Mouse (Mus musculus): ENCODE data around the gene Ubc.
A peak's percentile ranks its signal among the peaks of the same experiment; 100 is the strongest.

Gene Ubc

DNA sequence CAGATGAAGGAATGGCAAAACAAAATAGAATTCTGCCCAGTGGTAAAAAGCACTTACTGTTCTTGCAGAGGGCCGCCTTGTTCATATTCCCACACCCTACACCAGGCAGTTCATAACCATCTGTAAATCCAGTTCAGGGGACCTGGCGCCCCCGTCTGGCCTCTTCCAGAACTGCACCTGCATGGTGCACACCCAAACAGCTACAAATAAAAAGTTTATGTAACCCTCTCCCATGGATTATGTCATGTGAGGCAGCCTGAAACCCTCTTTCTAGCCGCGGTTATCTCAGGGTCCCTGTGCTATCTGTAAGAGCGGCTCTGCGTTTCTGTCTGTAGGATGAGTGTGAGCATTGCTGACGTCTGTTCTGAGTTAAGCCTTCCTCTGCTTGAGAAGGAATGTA, 41.5 kb downstream of the Ubc start:
- peak; percentile 86 for DNase-seq (ENCODE audit: low spot score)

GRCm38 (mm10) chr5:125348067-125348466, 41.9 kb downstream of the Ubc start:
- DNase-seq (ENCODE audit: low spot score) = no peak

DNA sequence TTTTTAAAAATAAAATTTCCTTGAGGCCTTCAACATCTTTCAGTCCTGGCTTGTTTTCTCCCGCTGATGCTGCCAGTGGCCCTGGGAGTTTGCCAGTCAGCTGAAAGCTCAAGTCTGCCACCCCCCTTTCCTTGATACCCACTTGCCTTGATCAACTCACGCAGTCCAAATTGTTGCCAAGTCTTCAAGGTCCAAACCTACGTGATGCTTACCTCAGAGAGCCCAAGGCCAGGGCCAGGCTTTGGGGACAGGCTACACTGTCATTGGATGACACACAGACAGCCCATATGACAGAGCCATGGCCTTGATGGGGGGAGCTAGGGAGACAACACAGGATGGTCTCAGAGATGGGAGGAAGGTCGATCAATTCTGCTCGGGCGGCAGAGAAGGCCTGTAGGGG, 45.7 kb downstream of the Ubc start:
- no peak for DNase-seq (ENCODE audit: low spot score)

DNA sequence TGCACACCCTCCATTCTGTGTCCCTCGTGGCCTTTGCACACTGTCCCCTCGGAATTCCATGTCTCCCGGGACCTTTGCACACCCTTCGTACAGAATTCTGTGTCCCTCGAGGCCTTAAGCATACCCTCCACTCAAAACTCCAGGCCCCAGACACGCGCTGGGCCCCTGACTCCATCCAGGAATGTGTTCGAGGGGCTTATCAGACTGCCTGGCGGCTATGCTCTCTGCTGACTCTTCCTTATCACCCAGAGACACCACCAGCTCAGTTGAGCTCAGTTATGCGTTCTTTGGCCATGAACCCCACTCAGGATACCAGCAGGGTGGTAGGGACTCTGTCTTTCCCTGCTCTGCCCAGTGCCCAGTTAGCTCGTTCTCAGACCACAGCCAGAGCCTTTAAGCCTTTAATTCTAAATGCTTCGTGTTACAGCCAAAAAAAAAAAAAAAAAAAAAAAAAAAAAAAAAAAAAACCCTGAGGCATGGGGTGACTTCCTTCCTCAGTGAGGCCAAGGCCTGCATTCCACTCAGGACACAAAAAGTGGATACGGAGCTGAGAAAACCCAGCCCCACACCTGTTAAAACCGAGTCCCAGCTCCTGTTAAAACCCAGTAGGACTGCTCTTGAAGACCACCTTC, 48.4 kb downstream of the Ubc start:
- no peak for DNase-seq (ENCODE audit: low spot score)

DNA sequence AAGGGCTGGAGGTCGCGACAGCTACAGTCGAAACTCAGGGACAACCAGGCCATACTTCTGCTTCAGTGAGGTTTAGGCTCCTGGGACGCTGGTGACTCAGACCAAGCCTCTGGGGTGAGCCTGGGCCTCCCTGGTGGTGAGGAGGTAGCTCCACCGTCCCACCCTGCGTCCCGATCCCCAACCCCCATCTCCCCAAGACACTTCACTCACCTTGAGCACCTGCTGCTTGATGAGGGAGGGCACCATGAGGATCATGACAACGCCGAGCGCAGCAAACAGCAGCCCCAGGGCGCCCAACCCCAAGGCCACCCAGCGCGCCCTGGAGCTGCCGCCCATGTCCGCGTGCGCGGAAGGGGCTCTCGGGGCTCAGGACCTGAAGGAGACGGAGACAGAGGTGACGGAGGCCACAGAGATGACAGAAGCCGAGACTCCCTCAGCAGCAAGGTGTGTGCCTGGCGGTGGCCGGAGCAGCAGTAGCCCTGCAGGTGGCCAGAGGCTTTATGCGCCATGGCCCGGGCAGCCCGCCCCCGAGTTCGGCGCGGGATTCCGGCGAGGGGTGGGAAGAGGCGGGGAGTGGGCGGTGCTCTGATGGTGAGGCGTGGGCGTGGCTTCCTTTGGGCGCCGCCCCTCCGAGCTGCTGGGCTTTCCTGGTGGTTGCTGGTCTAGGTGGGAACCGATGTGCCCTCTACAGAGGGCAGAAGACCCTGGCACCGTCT, 49.3 kb downstream of the Ubc start, which contains the start of gene Scarb1:
Scarb1 (minus strand) TSS at position 548 of the 716 bp plus-strand sequence.
- DNase-seq (ENCODE audit: low spot score) = peak; percentile 97

- DNase-seq (ENCODE audit: low spot score) = peak; percentile 62
Observed at GRCm38 (mm10) chr5:125339851-125340531, 50.0 kb downstream of the Ubc start.

- DNase-seq (ENCODE audit: low spot score) = peak; percentile 76
Observed at GRCm38 (mm10) chr5:125339108-125339751, 50.8 kb downstream of the Ubc start.

GRCm38 (mm10) chr5:125337526-125337925, 52.5 kb downstream of the Ubc start:
- no peak for DNase-seq (ENCODE audit: low spot score)

DNA sequence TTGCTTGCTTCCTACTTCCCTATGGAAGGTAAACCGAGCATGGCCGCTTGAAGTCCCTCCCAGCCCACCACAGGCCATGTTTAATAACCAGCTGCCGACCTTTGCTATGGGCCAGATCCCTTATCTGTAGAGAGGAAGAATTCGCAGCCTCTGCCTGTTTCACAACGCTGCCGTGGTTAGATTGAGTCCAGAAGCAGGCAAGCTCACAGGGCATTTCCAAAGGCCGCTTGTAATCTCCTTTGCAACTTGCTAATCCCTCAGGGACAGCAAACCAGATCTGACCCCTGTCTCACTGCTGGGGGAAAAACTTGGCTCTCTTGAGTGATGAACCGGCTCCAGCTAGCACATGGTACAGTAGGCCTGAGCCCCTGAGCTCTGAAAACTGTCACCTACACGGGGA, 53.0 kb downstream of the Ubc start:
- no peak for DNase-seq (ENCODE audit: low spot score)
